Mouse (Mus musculus): Measurements from ENCODE around the gene Efcab12. TPM values are rescaled to one million over a fixed set of nuclear protein-coding genes. Genes with fewer than 3 reads are reported as not detected.
"Not testable (repeated sequence)": the region's sequence is repeated elsewhere in the genome, so short reads cannot be mapped to it uniquely, and the experiment has no call there.

Efcab12 gene
- polyA plus RNA-seq, 1 experiment = 2.2 TPM

DNA sequence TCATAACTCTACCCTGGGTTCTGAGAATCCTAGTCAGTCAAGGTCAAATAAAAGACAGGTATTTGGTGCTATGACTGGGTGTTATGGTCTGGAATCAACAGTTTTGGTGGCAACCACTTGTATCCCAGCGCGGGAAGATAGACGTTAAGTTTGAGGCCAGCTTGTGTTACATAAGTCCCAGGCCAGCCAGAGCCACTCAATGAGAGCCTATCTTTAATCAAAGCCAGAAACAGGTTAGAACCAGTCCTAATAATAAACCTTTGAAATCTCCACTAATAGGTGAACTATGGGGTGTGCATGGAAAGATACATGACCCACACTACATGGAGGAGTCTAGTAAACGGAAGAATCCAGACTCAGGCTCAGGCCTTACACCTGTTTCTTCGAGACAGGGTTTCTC is 533 bp upstream of the Efcab12 start:
- Histone ChIP-seq H3K4me1 (ENCODE audit: control insufficient read depth, insufficient read depth, low read length) (peaks cover 2% of the 10 kb centered on the region; the same call in 1 of the 2 replicates), H3K27me3 (replicated peaks; ENCODE audit: control insufficient read depth, insufficient read depth, low read length) (no peaks in the 10 kb centered on the region), H3K36me3 (ENCODE audit: control insufficient read depth, insufficient read depth, low read length) (no peaks in the 10 kb centered on the region), H3K4me3 (ENCODE audit: insufficient read depth, low read depth, low read length) (no peak overlapping the region), H3K27ac (ENCODE audit: insufficient read depth, low read depth, low read length) (no peak overlapping the region)
- DNase-seq = no peak
- TF ChIP-seq CTCF (conservative IDR thresholded peaks at IDR 0.05; ENCODE audit: insufficient read depth, insufficient read length, low read depth, low read length) (no peak), POLR2A (IDR thresholded peaks at IDR 0.05; ENCODE audit: low read depth, low read length) (no peak)
- WGBS = 64% methylated on average over 5 of the region's 5 CpGs

DNA sequence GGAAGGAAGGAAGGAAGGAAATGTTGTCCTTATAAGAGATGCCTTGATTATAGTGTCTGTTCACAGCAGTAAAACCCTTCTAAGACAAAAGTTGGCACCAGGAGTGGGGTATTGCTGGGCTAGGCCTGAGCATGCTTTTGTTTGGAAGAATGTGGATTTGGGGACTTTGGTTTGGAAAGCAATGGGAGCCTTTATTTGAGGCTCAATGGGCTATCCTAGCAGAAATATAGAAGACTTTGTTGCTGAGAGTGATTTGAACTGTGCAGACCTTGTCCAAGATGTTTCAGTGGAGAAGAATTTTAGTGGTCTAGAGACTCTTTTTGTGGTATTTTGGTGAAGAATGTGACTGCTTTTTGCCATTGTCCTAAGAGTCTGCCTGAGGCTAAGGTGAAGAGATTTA is 4.4 kb downstream of the Efcab12 start:
- TF ChIP-seq POLR2A (IDR thresholded peaks at IDR 0.05; ENCODE audit: low read depth, low read length) (no peak), CTCF (conservative IDR thresholded peaks at IDR 0.05; ENCODE audit: insufficient read depth, insufficient read length, low read depth, low read length) (no peak)
- Histone ChIP-seq H3K4me1 (ENCODE audit: control insufficient read depth, insufficient read depth, low read length) (peaks cover 2% of the 10 kb centered on the region; the same call in 1 of the 2 replicates), H3K4me3 (ENCODE audit: insufficient read depth, low read depth, low read length) (no peak overlapping the region), H3K27me3 (replicated peaks; ENCODE audit: control insufficient read depth, insufficient read depth, low read length) (no peaks in the 10 kb centered on the region), H3K27ac (ENCODE audit: insufficient read depth, low read depth, low read length) (no peak overlapping the region), H3K36me3 (ENCODE audit: control insufficient read depth, insufficient read depth, low read length) (no peaks in the 10 kb centered on the region)
- no peak for DNase-seq

DNA sequence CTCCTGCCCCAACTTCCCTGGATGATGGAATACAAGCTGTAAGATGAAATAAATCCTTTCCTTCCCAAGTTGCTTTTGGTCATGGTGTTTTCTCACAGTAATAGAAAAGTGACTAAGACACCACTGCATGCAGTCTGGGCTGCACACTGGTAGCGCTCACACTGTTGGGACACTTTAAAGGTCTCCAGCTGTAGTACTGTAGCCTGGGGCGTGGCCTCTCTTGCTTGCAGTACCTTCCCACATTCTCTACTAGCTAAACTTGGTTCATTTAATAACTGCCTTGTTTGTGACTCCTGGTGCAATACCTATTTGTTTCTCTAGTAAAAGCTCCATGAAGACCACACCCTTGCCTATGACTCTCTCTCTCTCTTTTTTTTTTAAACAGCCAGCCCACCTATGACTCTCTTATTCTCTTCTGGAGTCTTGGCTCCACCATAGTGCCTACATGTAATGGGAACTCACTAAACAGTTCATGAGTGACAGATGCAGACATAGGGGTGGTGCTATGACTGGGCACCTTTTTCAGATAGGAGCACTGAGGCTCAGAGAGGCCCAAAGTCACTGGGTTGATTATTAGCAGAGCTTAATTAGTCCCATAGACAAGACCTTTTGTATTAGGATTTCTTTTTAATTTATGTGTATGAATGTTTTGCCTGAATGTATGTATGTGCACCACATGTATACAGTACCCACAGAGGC is 5.9 kb downstream of the Efcab12 start:
- WGBS = 76% methylated on average over 2 of the region's 2 CpGs
- DNase-seq = no peak
- TF ChIP-seq CTCF (conservative IDR thresholded peaks at IDR 0.05; ENCODE audit: insufficient read depth, insufficient read length, low read depth, low read length) (no peak), POLR2A (IDR thresholded peaks at IDR 0.05; ENCODE audit: low read depth, low read length) (no peak)
- Histone ChIP-seq H3K4me3 (ENCODE audit: insufficient read depth, low read depth, low read length) (no peak overlapping the region), H3K27me3 (replicated peaks; ENCODE audit: control insufficient read depth, insufficient read depth, low read length) (no peaks in the 10 kb centered on the region), H3K27ac (ENCODE audit: insufficient read depth, low read depth, low read length) (no peak overlapping the region), H3K4me1 (ENCODE audit: control insufficient read depth, insufficient read depth, low read length) (no peaks in the 10 kb centered on the region), H3K36me3 (ENCODE audit: control insufficient read depth, insufficient read depth, low read length) (no peaks in the 10 kb centered on the region)

DNA sequence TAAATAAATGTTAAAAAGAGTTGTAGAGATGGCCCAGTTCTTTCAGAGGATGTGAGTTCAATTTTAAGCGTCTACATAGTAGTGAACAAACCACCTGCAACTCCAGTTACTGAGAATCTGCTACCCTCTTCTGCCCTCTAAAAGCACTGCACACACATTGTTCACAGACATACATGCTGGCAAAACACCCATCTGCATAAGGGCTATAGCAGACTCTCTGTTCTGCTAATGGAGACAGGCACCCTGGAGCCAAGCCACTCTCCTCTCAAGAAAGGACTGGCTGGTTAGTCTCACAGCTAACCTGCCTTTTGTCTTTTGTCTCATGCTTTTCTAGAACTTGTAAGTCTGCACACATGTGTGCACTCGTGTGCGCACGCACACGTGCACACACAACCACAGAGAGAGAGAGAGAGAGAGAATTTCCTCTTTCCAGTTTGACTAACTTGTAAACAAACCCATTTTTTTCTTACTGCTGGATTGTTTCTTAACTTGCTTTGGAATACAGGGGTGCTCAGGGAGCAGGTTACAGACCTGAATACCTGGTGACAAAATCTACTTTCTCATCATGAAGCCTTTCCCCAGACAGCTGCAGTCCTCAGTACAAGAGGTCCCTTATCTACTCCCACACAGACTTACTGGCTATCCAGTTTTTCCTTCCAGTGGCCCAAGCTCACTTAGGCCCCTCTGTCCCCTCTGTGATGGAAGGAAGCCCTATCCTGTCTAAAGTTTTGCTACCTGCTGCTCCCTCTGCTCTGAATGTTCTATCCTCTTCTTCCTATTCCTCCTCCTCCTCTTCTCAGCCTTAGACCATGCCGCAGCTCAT is 7.2 kb downstream of the Efcab12 start:
- WGBS = 86% methylated on average over 6 of the region's 6 CpGs
- TF ChIP-seq CTCF (conservative IDR thresholded peaks at IDR 0.05; ENCODE audit: insufficient read depth, insufficient read length, low read depth, low read length) (no peak), POLR2A (IDR thresholded peaks at IDR 0.05; ENCODE audit: low read depth, low read length) (no peak)
- H3K36me3 ChIP-seq (ENCODE audit: control insufficient read depth, insufficient read depth, low read length) = no peaks in the 10 kb centered on the region
- no peaks in the 10 kb centered on the region for H3K4me1 ChIP-seq (ENCODE audit: control insufficient read depth, insufficient read depth, low read length)
- no peaks in the 10 kb centered on the region for H3K27me3 ChIP-seq (replicated peaks; ENCODE audit: control insufficient read depth, insufficient read depth, low read length)
- DNase-seq = no peak
- no peak overlapping the region for H3K27ac ChIP-seq (ENCODE audit: insufficient read depth, low read depth, low read length)
- no peak overlapping the region for H3K4me3 ChIP-seq (ENCODE audit: insufficient read depth, low read depth, low read length)

DNA sequence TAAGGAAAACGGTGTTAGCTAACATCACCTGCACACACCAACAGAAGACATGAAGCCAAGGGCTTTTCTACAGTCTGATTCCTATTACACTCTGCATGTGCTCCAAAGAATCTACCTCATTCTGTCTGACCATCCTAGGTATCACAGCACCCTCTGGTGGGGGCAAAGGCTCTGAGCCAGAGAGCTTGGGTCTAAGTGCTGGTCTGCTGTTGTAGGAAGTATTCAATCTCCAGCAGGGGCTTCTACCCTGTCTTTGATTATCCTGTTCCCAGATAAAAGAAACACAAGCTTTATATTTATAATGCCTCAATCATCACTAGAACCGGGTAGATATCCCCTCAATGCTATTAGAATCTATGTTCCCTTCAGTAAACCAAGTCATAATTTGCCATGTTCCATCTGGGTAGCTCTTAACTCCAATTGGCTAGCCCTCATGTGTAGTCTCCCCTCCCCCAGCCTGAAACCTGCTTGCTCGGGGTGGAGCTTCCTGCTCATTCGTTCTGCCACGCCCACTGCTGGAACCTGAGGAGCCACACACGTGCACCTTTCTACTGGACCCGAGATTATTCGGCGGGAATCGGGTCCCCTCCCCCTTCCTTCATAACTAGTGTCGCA is 14.3 kb downstream of the Efcab12 start:
- H3K4me1 ChIP-seq (ENCODE audit: control insufficient read depth, insufficient read depth, low read length); H3K27me3 ChIP-seq (replicated peaks; ENCODE audit: control insufficient read depth, insufficient read depth, low read length); H3K4me3 ChIP-seq (ENCODE audit: insufficient read depth, low read depth, low read length); H3K36me3 ChIP-seq (ENCODE audit: control insufficient read depth, insufficient read depth, low read length); H3K27ac ChIP-seq (ENCODE audit: insufficient read depth, low read depth, low read length): not testable (repeated sequence)
- TF ChIP-seq CTCF (conservative IDR thresholded peaks at IDR 0.05; ENCODE audit: insufficient read depth, insufficient read length, low read depth, low read length) = peak; percentile 73
- 3% methylated on average over 6 of the region's 11 CpGs for WGBS
- DNase-seq = peak; percentile 71

DNA sequence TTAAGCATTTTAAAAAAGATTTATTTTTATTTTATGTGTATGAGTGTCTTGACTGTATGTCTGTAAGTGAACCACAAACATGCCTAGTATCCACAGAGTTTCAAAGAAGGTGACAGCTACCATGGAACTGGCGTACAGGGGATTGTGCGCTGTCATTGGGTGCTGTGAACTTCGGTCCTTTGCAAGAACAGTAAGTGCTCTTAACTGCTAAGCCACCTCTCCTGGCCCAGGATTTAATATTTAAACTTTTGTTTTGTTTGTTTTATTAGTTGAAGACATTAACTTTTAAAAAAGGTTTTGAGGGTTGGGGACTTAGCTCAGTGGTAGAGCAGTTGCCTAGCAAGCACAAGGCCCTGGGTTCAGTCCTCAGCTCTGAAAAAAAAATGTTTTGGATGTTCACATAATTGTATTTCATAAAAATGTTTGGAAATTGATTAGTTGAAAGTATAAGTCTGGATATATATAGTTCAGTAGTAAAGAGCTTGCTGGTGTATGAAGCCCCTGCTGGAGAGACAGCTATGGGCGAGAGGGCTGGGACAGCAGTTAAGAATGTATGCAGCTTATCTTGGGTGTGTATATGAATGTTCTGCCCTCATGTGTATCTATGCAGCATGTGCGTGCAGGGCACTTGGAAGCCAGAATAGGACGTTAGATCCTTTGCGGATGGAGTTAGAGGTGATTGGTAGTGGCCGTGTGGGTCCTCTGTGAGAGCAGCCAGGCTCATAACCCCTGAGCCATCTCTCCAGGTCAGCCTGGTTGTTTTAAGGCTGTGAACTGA is 16.8 kb downstream of the Efcab12 start:
- no peak for TF ChIP-seq CTCF (conservative IDR thresholded peaks at IDR 0.05; ENCODE audit: insufficient read depth, insufficient read length, low read depth, low read length)
- no peak for TF ChIP-seq POLR2A (IDR thresholded peaks at IDR 0.05; ENCODE audit: low read depth, low read length)
- Histone ChIP-seq H3K27me3 (replicated peaks; ENCODE audit: control insufficient read depth, insufficient read depth, low read length) (no peaks in the 10 kb centered on the region), H3K36me3 (ENCODE audit: control insufficient read depth, insufficient read depth, low read length) (no peaks in the 10 kb centered on the region), H3K4me3 (ENCODE audit: insufficient read depth, low read depth, low read length) (no peak overlapping the region), H3K4me1 (ENCODE audit: control insufficient read depth, insufficient read depth, low read length) (no peaks in the 10 kb centered on the region), H3K27ac (ENCODE audit: insufficient read depth, low read depth, low read length) (no peak overlapping the region)
- WGBS = 81% methylated on average over 8 of the region's 8 CpGs
- DNase-seq = peak; percentile 53
